In genomic region chr5:64812983-64813304, GRCm38 (mm10) we compare ENCODE assay signal across 8 mouse cellular contexts. TPM values are rescaled to one million over a fixed set of nuclear protein-coding genes. Genes with fewer than 3 reads are reported as not detected.
DNase-seq lines count a peak whose midpoint lies in the region; ATAC-seq and TF ChIP-seq lines count a peak whose summit lies in the region.

No protein-coding gene starts in this region.

- peak overlapping the region; percentile 38; the same call in 1 of the 2 replicates for H3K4me2 ChIP-seq in limb, embryonic 14.5 days (replicated peaks; ENCODE audit: low read depth, low read length, severe bottlenecking)

- H3K27me3 ChIP-seq in heart, embryonic 10.5 days (ENCODE audit: insufficient read depth, poor library complexity, severe bottlenecking) = no peaks in the 10 kb centered on the region
- no peaks in the 10 kb centered on the region for H3K27me3 ChIP-seq in thymus, adult 2 months (ENCODE audit: control insufficient read depth, insufficient read depth, low read length)
- H3K27me3 ChIP-seq in limb, embryonic 14.5 days (ENCODE audit: control insufficient read depth, insufficient read depth, low read length) = no peaks in the 10 kb centered on the region

- H3K9ac ChIP-seq in limb, embryonic 14.5 days (ENCODE audit: low read depth, low read length, severe bottlenecking) = no peak overlapping the region

- no peak for TF ChIP-seq CTCF in thymus, adult 2 months (IDR thresholded peaks at IDR 0.05; ENCODE audit: borderline replicate concordance, control insufficient read depth, extremely low read depth, insufficient read depth, low read length, poor library complexity)

- intact Hi-C loops in left cerebral cortex, postnatal 10 days (cut with DNase I) = loop anchor here (2.0 to 5.0 kb wide), 3 partner anchors 306 to 521 kb away; no protein-coding TSS in a partner anchor

- 32% methylated on average over 4 of the region's 4 CpGs for WGBS in heart, embryonic 10.5 days
- 3% methylated on average over 4 of the region's 4 CpGs for WGBS in thymus, adult 2 months
- 34% methylated on average over 4 of the region's 4 CpGs for WGBS in limb, embryonic 14.5 days

- H3K36me3 ChIP-seq in heart, embryonic 10.5 days = peaks cover 21% of the 10 kb centered on the region
- peaks cover 13% of the 10 kb centered on the region; the same call in 1 of the 2 replicates for H3K36me3 ChIP-seq in thymus, adult 2 months (ENCODE audit: control insufficient read depth, insufficient read depth, low read length)
- H3K36me3 ChIP-seq in limb, embryonic 14.5 days (ENCODE audit: control insufficient read depth, insufficient read depth, low read length) = peaks cover 18% of the 10 kb centered on the region

- peaks cover 78% of the 10 kb centered on the region for H3K4me1 ChIP-seq in heart, embryonic 10.5 days
- peaks cover 70% of the 10 kb centered on the region for H3K4me1 ChIP-seq in thymus, adult 2 months (replicated peaks; ENCODE audit: control insufficient read depth, insufficient read depth, low read length)
- peaks cover 53% of the 10 kb centered on the region for H3K4me1 ChIP-seq in limb, embryonic 14.5 days (ENCODE audit: control insufficient read depth, insufficient read depth, low read length)

- peak overlapping the region; percentile 44 for H3K4me3 ChIP-seq in heart, embryonic 10.5 days
- peak overlapping the region; percentile 45 for H3K4me3 ChIP-seq in thymus, adult 2 months (ENCODE audit: control insufficient read depth, insufficient read depth, low read length)
- no peak overlapping the region for H3K4me3 ChIP-seq in limb, embryonic 14.5 days (replicated peaks; ENCODE audit: low read length)

- peak overlapping the region; percentile 99 for H3K27ac ChIP-seq in heart, embryonic 10.5 days
- peak overlapping the region; percentile 92 for H3K27ac ChIP-seq in thymus, adult 2 months (ENCODE audit: control insufficient read depth, insufficient read depth, low read length)
- peak overlapping the region; percentile 78; the same call in 1 of the 2 replicates for H3K27ac ChIP-seq in limb, embryonic 14.5 days (replicated peaks; ENCODE audit: low read depth, low read length)

- no peak for TF ChIP-seq POLR2A in thymus, adult 2 months (IDR thresholded peaks at IDR 0.05; ENCODE audit: control insufficient read depth, extremely low read depth, insufficient read depth, low read length, poor library complexity)
- TF ChIP-seq POLR2A in limb, embryonic 14.5 days (IDR thresholded peaks at IDR 0.05; ENCODE audit: borderline replicate concordance, extremely low read depth, insufficient read depth, insufficient read length) = no peak

- no peak for DNase-seq in heart, embryonic 10.5 days (ENCODE audit: low spot score)
- no peak for DNase-seq in heart, adult 9 months (ENCODE audit: low spot score in 2 of 2)
- no peak for DNase-seq in thymus, adult 2 months
- DNase-seq in thymus, adult 18-20 months = no peak
- no peak for DNase-seq in limb, embryonic 14.5 days (ENCODE audit: low spot score)
- DNase-seq in cerebellum, adult 11 months = no peak
- no peak for DNase-seq in adrenal gland, adult 2 months
- DNase-seq in left cerebral cortex, postnatal 10 days (ENCODE audit: extremely low spot score in 1 of 2, low spot score in 2 of 2) = no peak

- H3K9me3 ChIP-seq in heart, embryonic 10.5 days = no peaks in the 10 kb centered on the region
- no peaks in the 10 kb centered on the region for H3K9me3 ChIP-seq in limb, embryonic 14.5 days (ENCODE audit: control insufficient read depth, low read length)

- ATAC-seq in limb, embryonic 14.5 days (ENCODE audit: low FRiP score, low read depth) = no peak

RNA-seq across cellular contexts. Expression of gene Klf3, which starts 9.8 kb away (rescaled TPM):
- polyA plus RNA-seq in heart, embryonic 10.5 days (2016; fragmentation: Nextera tagmentation; extraction: Ambion mirVana) = 49.6 and 61.8 TPM in 2 replicates
- 175 and 197 TPM in 2 replicates for polyA plus RNA-seq in thymus, adult 2 months (2012; rRNA removed)
- 38.2 and 70.8 TPM in 2 replicates for polyA plus RNA-seq in limb, embryonic 14.5 days (2012; rRNA removed)
- polyA plus RNA-seq in limb, embryonic 14.5 days (2014; fragmentation: Nextera tagmentation; extraction: Ambion mirVana) = 76.0 and 76.7 TPM in 2 replicates
- total RNA-seq in adrenal gland, adult 2 months (2021) = 10 to 100 TPM; 62.1 to 69.2 TPM
- 80.7 and 83.2 TPM in 2 replicates for polyA plus RNA-seq in adrenal gland, adult 2 months (2012; rRNA removed)
- 10 to 100 TPM; 25.7 to 27.3 TPM for total RNA-seq in left cerebral cortex, postnatal 10 days (2021)
